Comparison of ENCODE assay signal across 22 mouse cellular contexts in the genomic region with DNA sequence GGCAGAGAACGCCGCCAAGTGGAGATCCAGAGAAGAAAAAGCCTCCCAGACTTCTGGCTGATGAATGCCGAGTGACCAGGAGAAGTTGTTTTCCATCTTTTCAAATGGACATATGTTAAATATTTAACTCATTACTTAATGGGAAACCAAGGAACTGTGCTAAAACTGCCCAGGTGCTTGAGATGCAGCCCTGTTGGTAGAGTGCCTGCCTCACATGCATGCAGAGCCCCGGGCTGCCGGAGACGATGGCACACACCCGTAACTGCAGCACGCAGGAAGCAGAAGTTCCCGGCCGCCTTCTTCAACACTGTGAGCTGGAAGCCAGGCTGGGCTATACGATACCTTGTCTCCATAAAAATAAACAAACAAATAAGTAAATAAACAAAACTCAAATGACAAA. TPM values are rescaled to one million over a fixed set of nuclear protein-coding genes. Genes with fewer than 3 reads are reported as not detected.
A peak's percentile ranks its signal among the peaks of the same experiment; 100 is the strongest.
DNase-seq lines count a peak whose midpoint lies in the region; ATAC-seq and TF ChIP-seq lines count a peak whose summit lies in the region.
"Had no signal": no experiment of that assay in that cellular context is flagged by ENCODE, and none has a peak within 500 bp of the region (broad histone marks: within the 10 kb centered on the region; RNA-seq: fewer than 3 reads in every experiment).

No protein-coding gene starts in this region.

- no peak for TF ChIP-seq EP300 in heart, postnatal 0 days (IDR thresholded peaks at IDR 0.05; ENCODE audit: low read depth)

- H3K4me3 ChIP-seq in heart, postnatal 0 days (ENCODE audit: low read depth, low read length), result no peak overlapping the region
- H3K4me3 ChIP-seq in liver, embryonic 12.5 days, result no peak overlapping the region
- H3K4me3 ChIP-seq in liver, embryonic 11.5 days (ENCODE audit: low read depth, low read length), result no peak overlapping the region
- H3K4me3 ChIP-seq in liver, embryonic 13.5 days (replicated peaks), result no peak overlapping the region
- no peak overlapping the region; the same call in 1 of the 2 replicates for H3K4me3 ChIP-seq in small intestine, adult 2 months (ENCODE audit: low read depth, low read length)
- no peak overlapping the region for H3K4me3 ChIP-seq in neural tube, embryonic 15.5 days (replicated peaks)
- H3K4me3 ChIP-seq: hindbrain, embryonic 13.5 days; limb, embryonic 13.5 days; lung, embryonic 15.5 days; megakaryocyte, embryonic 14.5 days; myocyte; neural tube, embryonic 13.5 days; stomach, embryonic 15.5 days had no signal

- no peak for TF ChIP-seq POLR2A in small intestine, adult 2 months (IDR thresholded peaks at IDR 0.05; ENCODE audit: low read depth, low read length)

- no peaks in the 10 kb centered on the region for H3K36me3 ChIP-seq in heart, postnatal 0 days (replicated peaks; ENCODE audit: control insufficient read depth, insufficient read depth, low read length)
- H3K36me3 ChIP-seq in liver, embryonic 12.5 days, result peaks cover 45% of the 10 kb centered on the region
- H3K36me3 ChIP-seq in liver, embryonic 11.5 days (ENCODE audit: control insufficient read depth, insufficient read depth, low read length), result no peaks in the 10 kb centered on the region
- H3K36me3 ChIP-seq in liver, embryonic 13.5 days, result peaks cover 22% of the 10 kb centered on the region; the same call in 1 of the 2 replicates
- peaks cover 3% of the 10 kb centered on the region for H3K36me3 ChIP-seq in small intestine, adult 2 months (ENCODE audit: control insufficient read depth, insufficient read depth, low read length)
- H3K36me3 ChIP-seq in neural tube, embryonic 15.5 days, result no peaks in the 10 kb centered on the region
- H3K36me3 ChIP-seq: hindbrain, embryonic 13.5 days; limb, embryonic 13.5 days; lung, embryonic 15.5 days; neural tube, embryonic 13.5 days; stomach, embryonic 15.5 days had no signal

- no peak for ATAC-seq in heart, postnatal 0 days (ENCODE audit: insufficient read depth, low read depth)
- ATAC-seq in liver, embryonic 12.5 days, result no peak
- ATAC-seq in liver, embryonic 11.5 days (replicated peaks; ENCODE audit: low FRiP score), result no peak
- no peak for ATAC-seq in liver, embryonic 13.5 days (ENCODE audit: low read depth)
- no peak for ATAC-seq in neural tube, embryonic 15.5 days (ENCODE audit: low FRiP score)
- ATAC-seq: forebrain, embryonic 16.5 days had no signal

- peak; percentile 4; the same call in 1 of the 2 replicates for TF ChIP-seq CTCF in heart, postnatal 0 days (IDR thresholded peaks at IDR 0.05; ENCODE audit: low read depth)
- no peak for TF ChIP-seq CTCF in small intestine, adult 2 months (IDR thresholded peaks at IDR 0.05; ENCODE audit: extremely low read depth, insufficient read length, insufficient replicate concordance, low read depth, low read length)

- no peak for DNase-seq in heart, postnatal 0 days (ENCODE audit: low spot score)
- no peak for DNase-seq in heart, adult 9 months (ENCODE audit: low spot score in 2 of 2)
- no peak for DNase-seq in liver, embryonic 11.5 days (ENCODE audit: low spot score)
- DNase-seq in liver, embryonic 13.5 days, result no peak
- DNase-seq in gastrocnemius, adult 18-20 months (ENCODE audit: low spot score), result no peak
- DNase-seq: adrenal gland, postnatal 25 days; cerebellum, adult 9-11 months; gastrocnemius, postnatal 14 days; heart, adult 11 months; heart, postnatal 36 days; layer of hippocampus, postnatal 36 days had no signal

- H3K4me1 ChIP-seq in heart, postnatal 0 days (ENCODE audit: control insufficient read depth, insufficient read depth), result no peaks in the 10 kb centered on the region
- H3K4me1 ChIP-seq in liver, embryonic 12.5 days, result peaks cover 43% of the 10 kb centered on the region
- peaks cover 4% of the 10 kb centered on the region for H3K4me1 ChIP-seq in liver, embryonic 11.5 days (replicated peaks; ENCODE audit: control insufficient read depth, insufficient read depth, low read length)
- peaks cover 33% of the 10 kb centered on the region for H3K4me1 ChIP-seq in liver, embryonic 13.5 days (replicated peaks)
- peaks cover 12% of the 10 kb centered on the region for H3K4me1 ChIP-seq in small intestine, adult 2 months (ENCODE audit: control insufficient read depth, insufficient read depth, insufficient read length, low read length)
- no peaks in the 10 kb centered on the region for H3K4me1 ChIP-seq in neural tube, embryonic 15.5 days
- H3K4me1 ChIP-seq: hindbrain, embryonic 13.5 days; limb, embryonic 13.5 days; lung, embryonic 15.5 days; neural tube, embryonic 13.5 days; stomach, embryonic 15.5 days had no signal

- 79% methylated on average over 11 of the region's 11 CpGs for WGBS in heart, postnatal 0 days
- WGBS in liver, embryonic 12.5 days (ENCODE audit: insufficient replicate concordance), result 68% methylated on average over 11 of the region's 11 CpGs
- WGBS in liver, embryonic 11.5 days, result 79% methylated on average over 11 of the region's 11 CpGs
- WGBS in liver, embryonic 13.5 days (ENCODE audit: insufficient replicate concordance), result 65% methylated on average over 11 of the region's 11 CpGs
- 37% methylated on average over 11 of the region's 11 CpGs for WGBS in small intestine, adult 2 months
- 92% methylated on average over 11 of the region's 11 CpGs for WGBS in neural tube, embryonic 15.5 days

- H3K9me3 ChIP-seq in heart, postnatal 0 days (replicated peaks; ENCODE audit: control insufficient read depth, low read length), result no peaks in the 10 kb centered on the region
- no peaks in the 10 kb centered on the region for H3K9me3 ChIP-seq in liver, embryonic 12.5 days (replicated peaks)
- H3K9me3 ChIP-seq in liver, embryonic 11.5 days (ENCODE audit: control insufficient read depth, low read length), result no peaks in the 10 kb centered on the region
- no peaks in the 10 kb centered on the region for H3K9me3 ChIP-seq in liver, embryonic 13.5 days (replicated peaks)
- no peaks in the 10 kb centered on the region for H3K9me3 ChIP-seq in neural tube, embryonic 15.5 days (replicated peaks)
- H3K9me3 ChIP-seq: hindbrain, embryonic 13.5 days; limb, embryonic 13.5 days; lung, embryonic 15.5 days; megakaryocyte, embryonic 14.5 days; neural tube, embryonic 13.5 days; stomach, embryonic 15.5 days had no signal

- no peaks in the 10 kb centered on the region for H3K27me3 ChIP-seq in heart, postnatal 0 days (ENCODE audit: control insufficient read depth, insufficient read depth, low read length)
- H3K27me3 ChIP-seq in liver, embryonic 12.5 days (replicated peaks), result no peaks in the 10 kb centered on the region
- H3K27me3 ChIP-seq in liver, embryonic 11.5 days (replicated peaks; ENCODE audit: control insufficient read depth, insufficient read depth, low read length), result no peaks in the 10 kb centered on the region
- no peaks in the 10 kb centered on the region for H3K27me3 ChIP-seq in liver, embryonic 13.5 days
- H3K27me3 ChIP-seq in small intestine, adult 2 months (ENCODE audit: control insufficient read depth, insufficient read depth, low read length), result no peaks in the 10 kb centered on the region
- H3K27me3 ChIP-seq in neural tube, embryonic 15.5 days (replicated peaks), result no peaks in the 10 kb centered on the region
- H3K27me3 ChIP-seq: hindbrain, embryonic 13.5 days; limb, embryonic 13.5 days; lung, embryonic 15.5 days; megakaryocyte, embryonic 14.5 days; neural tube, embryonic 13.5 days; stomach, embryonic 15.5 days had no signal

- H3K4me2 ChIP-seq in heart, postnatal 0 days (ENCODE audit: low read depth, low read length), result no peak overlapping the region
- no peak overlapping the region; the same call in 1 of the 2 replicates for H3K4me2 ChIP-seq in liver, embryonic 12.5 days
- no peak overlapping the region for H3K4me2 ChIP-seq in liver, embryonic 11.5 days
- no peak overlapping the region for H3K4me2 ChIP-seq in liver, embryonic 13.5 days
- H3K4me2 ChIP-seq in neural tube, embryonic 15.5 days, result no peak overlapping the region
- H3K4me2 ChIP-seq: hindbrain, embryonic 13.5 days; limb, embryonic 13.5 days; lung, embryonic 15.5 days; neural tube, embryonic 13.5 days; stomach, embryonic 15.5 days had no signal

- no peak overlapping the region for H3K9ac ChIP-seq in heart, postnatal 0 days (replicated peaks; ENCODE audit: low read depth, low read length)
- H3K9ac ChIP-seq in liver, embryonic 12.5 days, result no peak overlapping the region
- H3K9ac ChIP-seq in liver, embryonic 11.5 days (ENCODE audit: low read depth, low read length), result no peak overlapping the region
- no peak overlapping the region for H3K9ac ChIP-seq in liver, embryonic 13.5 days
- H3K9ac ChIP-seq in neural tube, embryonic 15.5 days (replicated peaks), result no peak overlapping the region
- H3K9ac ChIP-seq: hindbrain, embryonic 13.5 days; limb, embryonic 13.5 days; lung, embryonic 15.5 days; neural tube, embryonic 13.5 days; stomach, embryonic 15.5 days had no signal

- H3K27ac ChIP-seq in heart, postnatal 0 days (ENCODE audit: low read depth), result no peak overlapping the region
- H3K27ac ChIP-seq in liver, embryonic 12.5 days, result 0 out of 2 replicates have a peak overlapping the region, but pooled peaks have one; percentile 26
- no peak overlapping the region for H3K27ac ChIP-seq in liver, embryonic 11.5 days (ENCODE audit: low read depth, low read length)
- peak overlapping the region; percentile 48 for H3K27ac ChIP-seq in liver, embryonic 13.5 days
- peak overlapping the region; percentile 46; the same call in 1 of the 2 replicates for H3K27ac ChIP-seq in small intestine, adult 2 months (ENCODE audit: insufficient read depth, low read depth, low read length)
- H3K27ac ChIP-seq in neural tube, embryonic 15.5 days (replicated peaks), result no peak overlapping the region
- H3K27ac ChIP-seq: hindbrain, embryonic 13.5 days; limb, embryonic 13.5 days; lung, embryonic 15.5 days; neural tube, embryonic 13.5 days; stomach, embryonic 15.5 days had no signal

RNA-seq across cellular contexts. Expression of a gene that starts 12.7 kb away (rescaled TPM):
- total RNA-seq in heart, postnatal 0 days (2014; rRNA removed; ENCODE audit: low replicate concordance), result 3.3 and 5.1 TPM in 2 replicates
- 2.6 and 3.6 TPM in 2 replicates for polyA plus RNA-seq in heart, postnatal 0 days (2015; fragmentation: Nextera tagmentation; extraction: Ambion mirVana)
- 32.4 and 32.9 TPM in 2 replicates for polyA plus RNA-seq in liver, embryonic 12.5 days (2016; fragmentation: Nextera tagmentation; extraction: Ambion mirVana)
- 48.2 and 51.5 TPM in 2 replicates for polyA plus RNA-seq in liver, embryonic 11.5 days (2014; fragmentation: Nextera tagmentation; extraction: Ambion mirVana)
- 27.9 and 28.4 TPM in 2 replicates for polyA plus RNA-seq in liver, embryonic 13.5 days (2015; fragmentation: Nextera tagmentation; extraction: Ambion mirVana)
- 2.1 and 10.7 TPM in 2 replicates for polyA plus RNA-seq in small intestine, adult 2 months (2012; rRNA removed)
- polyA plus RNA-seq in neural tube, embryonic 15.5 days (2015; fragmentation: Nextera tagmentation; extraction: Ambion mirVana), result 38.7 and 43.0 TPM in 2 replicates
- total RNA-seq in gastrocnemius, adult 18-20 months (2021), result under 1 TPM; 0.39 to 0.78 TPM

Comparison
In these comparisons a context has a peak if more than half of its experiments do, and no peak if none do; other contexts are left out.
1. H3K27ac ChIP-seq: peak in liver, embryonic 12.5 days (single experiment), liver, embryonic 13.5 days (single experiment) and small intestine, adult 2 months (single experiment); none in heart, postnatal 0 days (single experiment), liver, embryonic 11.5 days (single experiment) and neural tube, embryonic 15.5 days (single experiment).